Mouse (Mus musculus) A20 (cell line): ENCODE measurements at regions not wholly inside any gene's neighbourhood (a gene's known extent, or its start where the extent isn't known, plus 50 kb on each side); places are given as distances from the start of the nearest gene placed in this dataset.

Source experiments
- DNase-seq: peaks from one replicate; pipeline ENCODE4 v3.0.0-alpha.2; 2011; ENCODE audit warnings: low read depth, low spot score

DNA sequence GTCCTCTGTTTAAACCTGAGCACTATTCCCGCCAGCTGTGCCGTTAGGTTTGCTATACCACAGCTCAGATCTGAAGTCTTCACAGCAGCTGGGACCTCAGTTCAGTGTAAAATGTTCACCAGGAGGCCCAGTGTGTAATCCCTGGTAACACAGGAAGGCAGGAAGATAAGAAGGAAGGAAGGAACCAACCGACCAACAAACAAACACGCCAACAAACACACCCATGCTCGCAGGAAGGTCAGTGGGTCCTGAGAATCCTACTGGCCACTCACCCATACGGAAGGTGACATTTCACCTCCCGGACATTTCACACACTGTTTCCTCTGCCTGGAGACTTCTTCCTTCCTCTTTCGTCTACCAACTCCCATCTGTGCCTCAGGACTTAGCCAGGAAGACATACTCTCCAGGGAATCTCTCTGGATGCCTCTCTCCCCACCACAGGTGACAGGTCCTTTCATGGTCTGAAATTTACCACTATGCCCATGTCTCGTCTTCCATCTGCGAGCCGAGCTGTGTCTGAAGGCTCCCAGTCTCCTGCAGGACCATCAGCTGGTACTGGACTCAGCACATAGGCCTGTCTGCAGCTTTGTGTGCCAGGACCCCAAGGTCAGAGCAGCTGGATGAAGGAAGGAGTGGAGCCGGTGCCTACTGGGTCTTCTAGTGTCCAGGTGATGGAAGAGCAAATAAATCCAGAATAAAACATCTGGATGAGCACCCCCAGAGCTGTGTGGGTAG lies 61.1 kb upstream of the Xpa start:
- DNase-seq = no peak

DNA sequence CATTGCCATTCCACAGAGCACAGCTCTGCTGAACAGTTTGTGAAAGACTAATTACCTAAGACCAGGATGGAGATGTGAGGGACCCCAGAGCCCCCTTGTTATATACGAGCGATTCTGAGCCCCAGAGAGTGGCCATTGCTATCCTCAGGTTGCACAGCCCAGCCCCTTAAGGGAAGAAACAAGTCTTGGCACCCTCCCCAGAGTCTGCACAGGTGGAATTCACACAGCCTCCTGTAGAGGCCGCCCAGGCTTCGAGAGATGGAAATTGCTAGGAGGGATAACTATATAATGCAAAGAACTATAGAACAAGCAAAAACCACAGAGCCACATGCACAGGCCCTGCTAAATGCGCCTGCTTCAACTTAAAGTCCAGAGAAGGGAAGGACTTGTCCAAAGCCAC lies 62.7 kb upstream of the Xpa start:
- DNase-seq = peak; percentile 11

DNA sequence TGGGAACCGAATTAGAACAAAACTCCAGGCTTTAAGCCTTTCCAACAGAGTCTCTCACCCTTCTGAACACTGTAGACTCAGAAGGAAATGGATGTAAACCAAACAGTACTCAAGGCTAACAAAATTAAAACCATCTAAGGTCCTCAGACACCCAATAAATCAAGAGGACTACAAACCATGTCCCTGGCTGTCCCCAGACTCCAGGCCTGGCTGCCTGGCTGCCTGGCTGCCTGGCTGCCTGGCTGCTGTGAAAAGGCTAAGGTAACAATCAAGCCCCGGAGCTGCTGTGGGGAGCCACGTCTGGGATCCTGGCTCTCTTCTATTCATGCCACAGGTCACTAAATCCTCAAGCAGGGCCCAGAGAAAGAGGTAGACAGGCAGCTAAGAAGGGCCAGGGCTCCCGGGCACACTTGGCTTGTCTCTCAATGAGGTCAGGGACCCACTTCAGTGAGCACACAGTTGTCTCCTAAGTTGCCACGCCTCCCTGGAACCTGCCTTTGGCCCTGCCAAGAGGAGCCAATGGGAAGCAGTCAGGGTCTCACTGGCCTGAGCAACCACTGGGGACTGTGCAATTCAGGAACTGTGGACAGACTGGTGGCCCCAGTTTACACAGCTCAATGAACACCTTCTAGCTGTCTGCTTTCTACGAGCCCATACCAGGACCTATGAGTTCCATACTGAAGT lies 72.6 kb upstream of the Xpa start:
- DNase-seq = no peak

DNA sequence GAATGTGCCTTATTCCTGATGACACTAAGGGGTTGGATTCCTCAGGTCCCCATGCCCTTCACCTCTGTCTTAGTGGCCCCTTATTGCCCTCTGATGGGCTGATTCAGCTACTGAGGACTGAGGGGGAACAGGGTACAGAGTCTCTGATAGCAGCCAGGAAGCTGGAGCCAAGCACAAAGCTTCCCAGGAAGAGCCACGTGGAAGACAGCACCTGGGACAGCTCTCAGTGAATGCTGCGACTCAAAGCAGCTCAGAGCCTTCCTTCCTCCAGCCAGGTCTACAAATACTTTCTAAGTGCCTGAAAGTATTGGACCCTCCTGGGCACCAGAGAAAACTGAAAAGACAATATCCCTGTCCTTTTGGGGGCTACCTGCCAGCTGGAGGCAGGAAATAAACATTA lies 72.3 kb upstream of the Foxe1 start:
- DNase-seq = no peak

DNA sequence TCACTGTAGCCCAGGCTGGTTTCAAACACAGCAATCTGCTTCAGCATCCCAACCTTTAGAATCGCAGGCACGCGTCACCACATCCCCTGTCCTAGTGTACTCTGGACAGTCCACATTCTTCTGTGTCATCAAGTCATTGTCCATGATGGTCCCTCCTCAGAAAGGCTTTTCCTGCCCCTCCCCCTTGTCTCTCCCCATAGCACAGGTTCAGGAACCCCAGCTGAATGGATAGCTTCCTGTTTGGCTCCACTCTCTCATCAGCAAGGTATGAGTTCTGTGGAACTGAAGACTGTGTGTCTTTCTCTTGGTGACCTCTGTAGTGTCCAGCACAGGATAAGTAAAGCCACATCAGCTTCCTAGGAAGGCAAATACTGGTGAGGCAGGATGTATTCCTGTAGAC lies 67.6 kb upstream of the Foxe1 start:
- DNase-seq = no peak

DNA sequence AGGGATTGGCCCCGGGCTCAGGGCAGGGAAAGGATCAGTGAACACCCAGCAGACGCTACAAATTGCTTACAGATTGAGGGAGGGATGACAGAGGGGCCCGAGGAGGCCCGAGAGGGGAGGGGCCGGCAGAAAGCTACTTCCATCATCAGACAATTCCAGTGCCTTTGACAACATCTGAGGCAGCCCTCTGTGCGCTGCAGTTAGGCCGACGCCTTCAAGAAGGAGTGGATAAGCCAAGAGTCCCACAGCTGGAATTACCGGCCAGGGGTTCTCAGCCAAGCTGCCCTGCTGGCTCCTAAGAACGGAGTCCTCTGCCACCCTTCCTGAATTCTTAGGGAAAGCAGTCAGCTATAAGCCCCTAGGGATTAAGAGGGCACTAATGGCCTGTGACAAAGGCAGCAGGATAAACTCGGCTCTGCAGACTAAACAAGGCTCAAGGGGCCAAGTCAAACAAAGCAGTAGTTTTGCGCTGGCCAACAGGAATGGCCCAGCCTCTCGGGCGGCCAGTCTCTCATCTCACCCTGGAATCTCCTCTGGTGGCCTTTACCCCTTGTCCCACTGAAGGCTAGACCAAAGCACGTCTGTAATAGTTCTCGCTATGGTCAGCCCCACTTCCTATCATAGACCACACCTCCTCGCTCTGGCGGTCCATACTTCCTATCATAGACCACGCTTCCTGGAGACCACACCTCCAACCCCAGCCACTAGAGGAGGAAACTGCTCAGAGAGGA lies 66.4 kb upstream of the Foxe1 start:
- peak; percentile 39 for DNase-seq

DNA sequence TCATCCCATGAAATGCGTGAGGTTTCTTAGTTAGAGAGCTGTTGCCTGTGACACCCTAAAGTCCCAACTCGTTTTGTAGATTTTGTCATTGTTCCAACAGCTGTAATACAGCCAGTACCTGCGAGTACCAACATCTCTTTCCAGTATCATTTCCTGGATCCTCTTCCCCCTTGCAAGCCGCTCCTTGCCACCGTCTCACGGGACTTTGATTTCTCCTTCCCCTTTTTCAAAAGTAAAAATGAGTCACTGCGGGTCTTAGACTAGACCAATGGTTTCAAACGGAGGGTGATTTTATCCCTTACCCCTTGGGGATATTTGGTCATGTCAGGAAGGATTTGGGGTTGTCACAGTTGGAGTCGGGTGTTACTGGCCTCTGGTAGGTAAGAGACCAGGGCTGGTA lies 56.5 kb upstream of the Foxe1 start:
- DNase-seq = peak; percentile 21

DNA sequence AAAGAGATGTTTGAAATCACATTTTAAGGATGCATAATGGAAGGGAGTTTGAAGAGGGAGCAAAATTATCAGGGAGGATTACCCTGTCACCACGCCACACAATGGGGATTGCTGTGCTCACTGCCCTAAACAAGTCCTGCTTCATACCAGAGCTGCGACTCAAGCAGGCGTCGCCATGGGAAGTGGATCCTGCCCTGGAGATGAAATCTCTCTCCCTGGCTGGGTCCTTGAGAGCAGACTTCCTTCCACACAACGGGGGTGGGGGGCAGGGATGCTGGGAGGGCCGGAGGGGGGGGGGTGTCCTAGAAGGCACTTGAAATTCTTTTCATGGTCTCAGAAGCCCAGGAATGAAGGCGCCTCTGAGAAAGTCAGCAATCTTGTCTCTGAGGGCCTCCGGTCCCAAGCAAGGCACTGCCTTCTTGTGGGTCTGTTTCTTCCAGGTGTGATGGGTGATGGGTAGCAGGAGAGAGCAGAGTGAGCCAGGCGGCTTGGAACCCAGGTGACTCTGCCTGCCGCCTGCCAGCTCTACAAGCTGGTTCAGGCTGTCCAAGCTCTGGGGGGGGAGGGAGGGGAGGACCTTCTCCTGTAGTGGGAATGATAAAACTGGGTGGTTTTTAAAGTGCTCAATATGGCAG lies 51.7 kb upstream of the Foxe1 start:
- no peak for DNase-seq
